Mouse (Mus musculus): ENCODE measurements around the gene Gtf2i.

DNA sequence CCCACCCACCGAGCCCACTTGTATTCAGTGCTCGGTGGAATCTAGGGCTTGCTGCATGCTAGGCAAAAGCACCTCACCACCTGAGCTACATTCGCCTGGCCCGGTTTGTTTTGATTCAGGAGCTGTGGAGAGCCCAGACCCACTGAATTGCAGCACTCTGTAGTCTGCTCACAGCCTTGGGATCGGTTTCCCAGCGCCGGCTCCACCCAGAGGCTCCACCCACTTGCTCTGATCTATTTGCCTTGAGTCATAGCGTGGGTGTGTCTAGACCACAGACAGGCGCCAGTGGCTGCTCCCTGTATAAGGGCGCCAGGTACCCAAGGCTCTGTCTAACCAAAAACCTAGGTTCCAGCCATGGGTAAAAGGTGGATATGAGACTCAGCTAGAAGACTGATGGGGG is 36.1 kb upstream of the Gtf2i start:
- TF ChIP-seq CTCF (IDR thresholded peaks at IDR 0.05; ENCODE audit: extremely low read depth, insufficient read depth, insufficient read length, insufficient replicate concordance) (no peak), POLR2A (IDR thresholded peaks at IDR 0.05; ENCODE audit: low read depth, low read length) (no peak)
